Mouse (Mus musculus): Measurements from ENCODE around the gene Zfp513. TPM values are rescaled to one million over a fixed set of nuclear protein-coding genes. Genes with fewer than 3 reads are reported as not detected.

The Zfp513 gene
- total RNA-seq, 1 experiment: 18.5 TPM

- in situ Hi-C loops (cut with MboI; ENCODE audit: low sequenced_read_pairs in 2 of 2, unreplicated experiment in 2 of 2): no loop called here
- 0 out of 4 replicates have a peak, but pooled peaks cover 0 to under 1% of the 10 kb centered on the region in 2 experiments for H3K4me1 ChIP-seq (ENCODE audit: control insufficient read depth in 2 of 2, insufficient read depth in 2 of 2, low read length in 2 of 2, poor library complexity in 1 of 2)
- DNase-seq (ENCODE audit: low read depth, low spot score): no peak
- no peak for TF ChIP-seq ZC3H11A (IDR thresholded peaks at IDR 0.05; ENCODE audit: borderline replicate concordance, low read depth, low read length)
- TF ChIP-seq HCFC1 (IDR thresholded peaks at IDR 0.05; ENCODE audit: borderline replicate concordance, insufficient read depth, low read length): no peak
- TF ChIP-seq ZNF384 (IDR thresholded peaks at IDR 0.05; ENCODE audit: low read depth, low read length): no peak
- no peak for TF ChIP-seq MAFK (IDR thresholded peaks at IDR 0.05; ENCODE audit: insufficient read depth, low read depth, low read length)
- no peak for TF ChIP-seq CHD2 (IDR thresholded peaks at IDR 0.05; ENCODE audit: low read depth, low read length)
- H3K36me3 ChIP-seq (ENCODE audit: control insufficient read depth, insufficient read depth, low read length, poor library complexity, severe bottlenecking): peaks cover 55% of the 10 kb centered on the region
- H3K9ac ChIP-seq (ENCODE audit: insufficient read depth, low read depth, low read length, poor library complexity, severe bottlenecking): no peak overlapping the region
- no peak overlapping the region for H3K4me3 ChIP-seq (ENCODE audit: insufficient read depth in 1 of 2, low read depth in 1 of 2, low read length in 2 of 2, poor library complexity in 1 of 2, severe bottlenecking in 1 of 2)
- H3K9me3 ChIP-seq (ENCODE audit: control insufficient read depth, insufficient read depth, low read depth, low read length): no peaks in the 10 kb centered on the region
- H3K27ac ChIP-seq (ENCODE audit: insufficient read depth, low read depth, low read length, poor library complexity, severe bottlenecking): no peak overlapping the region
Observed at GRCm38 (mm10) chr5:31168630-31169029, 33.5 kb downstream of the Zfp513 start.

GRCm38 (mm10) chr5:31164878-31165277 is 37.2 kb downstream of the Zfp513 start:
- H3K27ac ChIP-seq (ENCODE audit: insufficient read depth, low read depth, low read length, poor library complexity, severe bottlenecking): no peak overlapping the region
- H3K4me1 ChIP-seq (ENCODE audit: control insufficient read depth in 2 of 2, insufficient read depth in 2 of 2, low read length in 2 of 2, poor library complexity in 1 of 2): no peaks in the 10 kb centered on the region
- no peak for TF ChIP-seq MAFK (IDR thresholded peaks at IDR 0.05; ENCODE audit: insufficient read depth, low read depth, low read length)
- no peak for TF ChIP-seq HCFC1 (IDR thresholded peaks at IDR 0.05; ENCODE audit: borderline replicate concordance, insufficient read depth, low read length)
- no peak for TF ChIP-seq CHD2 (IDR thresholded peaks at IDR 0.05; ENCODE audit: low read depth, low read length)
- no peak for TF ChIP-seq ZNF384 (IDR thresholded peaks at IDR 0.05; ENCODE audit: low read depth, low read length)
- TF ChIP-seq ZC3H11A (IDR thresholded peaks at IDR 0.05; ENCODE audit: borderline replicate concordance, low read depth, low read length): no peak
- H3K9me3 ChIP-seq (ENCODE audit: control insufficient read depth, insufficient read depth, low read depth, low read length): no peaks in the 10 kb centered on the region
- in situ Hi-C loops (cut with MboI; ENCODE audit: low sequenced_read_pairs in 2 of 2, unreplicated experiment in 2 of 2): no loop called here
- H3K36me3 ChIP-seq (ENCODE audit: control insufficient read depth, insufficient read depth, low read length, poor library complexity, severe bottlenecking): peaks cover 56% of the 10 kb centered on the region
- DNase-seq (ENCODE audit: low read depth, low spot score): no peak
- no peak overlapping the region for H3K4me3 ChIP-seq (ENCODE audit: insufficient read depth in 1 of 2, low read depth in 1 of 2, low read length in 2 of 2, poor library complexity in 1 of 2, severe bottlenecking in 1 of 2)
- H3K9ac ChIP-seq (ENCODE audit: insufficient read depth, low read depth, low read length, poor library complexity, severe bottlenecking): no peak overlapping the region

- peaks cover 52% of the 10 kb centered on the region for H3K36me3 ChIP-seq (ENCODE audit: control insufficient read depth, insufficient read depth, low read length, poor library complexity, severe bottlenecking)
- TF ChIP-seq ZC3H11A (IDR thresholded peaks at IDR 0.05; ENCODE audit: borderline replicate concordance, low read depth, low read length): no peak
- no peak for TF ChIP-seq CHD2 (IDR thresholded peaks at IDR 0.05; ENCODE audit: low read depth, low read length)
- no peak for TF ChIP-seq ZNF384 (IDR thresholded peaks at IDR 0.05; ENCODE audit: low read depth, low read length)
- TF ChIP-seq MAFK (IDR thresholded peaks at IDR 0.05; ENCODE audit: insufficient read depth, low read depth, low read length): no peak
- TF ChIP-seq HCFC1 (IDR thresholded peaks at IDR 0.05; ENCODE audit: borderline replicate concordance, insufficient read depth, low read length): no peak
- no peak overlapping the region for H3K27ac ChIP-seq (ENCODE audit: insufficient read depth, low read depth, low read length, poor library complexity, severe bottlenecking)
- no peaks in the 10 kb centered on the region for H3K4me1 ChIP-seq (ENCODE audit: control insufficient read depth in 2 of 2, insufficient read depth in 2 of 2, low read length in 2 of 2, poor library complexity in 1 of 2)
- no peak overlapping the region for H3K4me3 ChIP-seq (ENCODE audit: insufficient read depth in 1 of 2, low read depth in 1 of 2, low read length in 2 of 2, poor library complexity in 1 of 2, severe bottlenecking in 1 of 2)
- H3K9ac ChIP-seq (ENCODE audit: insufficient read depth, low read depth, low read length, poor library complexity, severe bottlenecking): no peak overlapping the region
- no peaks in the 10 kb centered on the region for H3K9me3 ChIP-seq (ENCODE audit: control insufficient read depth, insufficient read depth, low read depth, low read length)
- no peak for DNase-seq (ENCODE audit: low read depth, low spot score)
- in situ Hi-C loops (cut with MboI; ENCODE audit: low sequenced_read_pairs in 2 of 2, unreplicated experiment in 2 of 2): no loop called here
Observed at GRCm38 (mm10) chr5:31162462-31162861, 39.6 kb downstream of the Zfp513 start.

- TF ChIP-seq MAFK (IDR thresholded peaks at IDR 0.05; ENCODE audit: insufficient read depth, low read depth, low read length) (no peak), CHD2 (IDR thresholded peaks at IDR 0.05; ENCODE audit: low read depth, low read length) (no peak), ZNF384 (IDR thresholded peaks at IDR 0.05; ENCODE audit: low read depth, low read length) (no peak), ZC3H11A (IDR thresholded peaks at IDR 0.05; ENCODE audit: borderline replicate concordance, low read depth, low read length) (no peak), HCFC1 (IDR thresholded peaks at IDR 0.05; ENCODE audit: borderline replicate concordance, insufficient read depth, low read length) (no peak)
- H3K9me3 ChIP-seq (ENCODE audit: control insufficient read depth, insufficient read depth, low read depth, low read length): no peaks in the 10 kb centered on the region
- H3K4me3 ChIP-seq (ENCODE audit: insufficient read depth in 1 of 2, low read depth in 1 of 2, low read length in 2 of 2, poor library complexity in 1 of 2, severe bottlenecking in 1 of 2): peak within 1 kb of the TSS; percentile 69 to 75
- DNase-seq (ENCODE audit: low read depth, low spot score): peak; percentile 83
- H3K9ac ChIP-seq (ENCODE audit: insufficient read depth, low read depth, low read length, poor library complexity, severe bottlenecking): peak within 1 kb of the TSS; percentile 79
- H3K4me1 ChIP-seq (ENCODE audit: control insufficient read depth in 2 of 2, insufficient read depth in 2 of 2, low read length in 2 of 2, poor library complexity in 1 of 2): peaks cover 0 to 3% of the 10 kb centered on the region in 2 experiments; a peak in 1 of 4 replicates
- peaks cover 23% of the 10 kb centered on the region for H3K36me3 ChIP-seq (ENCODE audit: control insufficient read depth, insufficient read depth, low read length, poor library complexity, severe bottlenecking)
- in situ Hi-C loops (cut with MboI; ENCODE audit: low sequenced_read_pairs in 2 of 2, unreplicated experiment in 2 of 2): no loop called here
- H3K27ac ChIP-seq (ENCODE audit: insufficient read depth, low read depth, low read length, poor library complexity, severe bottlenecking): no peak within 1 kb of the TSS
Observed at GRCm38 (mm10) chr5:31154152-31154553, 48.0 kb downstream of the Zfp513 start, which contains the start of gene Mpv17. Gene Mpv17 (minus strand): TSS chr5:31154251.
